ENCODE assay signal across 9 mouse cellular contexts in the genomic region with DNA sequence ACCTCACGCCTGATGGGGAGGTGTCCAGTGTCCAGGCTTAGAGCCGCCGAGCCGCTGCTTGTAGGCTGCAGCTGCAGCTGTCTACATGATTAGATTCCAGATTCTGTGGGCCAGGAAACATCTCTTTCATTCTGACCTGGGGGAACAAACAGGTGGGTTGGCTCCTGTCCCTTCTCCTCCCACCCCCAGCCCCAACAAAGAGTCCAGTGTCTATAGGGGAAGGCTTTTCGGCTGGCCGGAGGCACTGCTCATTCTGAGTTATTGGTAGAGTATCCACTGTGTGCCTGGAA. TPM values are rescaled to one million over a fixed set of nuclear protein-coding genes. Genes with fewer than 3 reads are reported as not detected.
DNase-seq lines count a peak whose midpoint lies in the region; ATAC-seq and TF ChIP-seq lines count a peak whose summit lies in the region.
"Had no signal": no experiment of that assay in that cellular context is flagged by ENCODE, and none has a peak within 500 bp of the region (broad histone marks: within the 10 kb centered on the region; RNA-seq: fewer than 3 reads in every experiment).

No protein-coding gene starts in this region.

- peak overlapping the region; percentile 99 for H3K27ac ChIP-seq in heart, embryonic 10.5 days
- peak overlapping the region; percentile 95 for H3K27ac ChIP-seq in embryonic facial prominence, embryonic 13.5 days
- peak overlapping the region; percentile 34; the same call in 1 of the 2 replicates for H3K27ac ChIP-seq in hindbrain, postnatal 0 days
- H3K27ac ChIP-seq in midbrain, embryonic 16.5 days (ENCODE audit: low read length) = peak overlapping the region; percentile 56
- H3K27ac ChIP-seq: left cerebral cortex, adult 2 months had no signal

- no peak for TF ChIP-seq CTCF in hindbrain, postnatal 0 days (IDR thresholded peaks at IDR 0.05; ENCODE audit: low read depth)

- DNase-seq in heart, embryonic 10.5 days (ENCODE audit: low spot score) = no peak
- no peak for DNase-seq in heart, adult 18-20 months
- DNase-seq in hindbrain, postnatal 0 days (ENCODE audit: low spot score) = no peak

- H3K36me3 ChIP-seq in heart, embryonic 10.5 days = no peaks in the 10 kb centered on the region
- 0 out of 2 replicates have a peak, but pooled peaks cover 2% of the 10 kb centered on the region for H3K36me3 ChIP-seq in embryonic facial prominence, embryonic 13.5 days
- no peaks in the 10 kb centered on the region for H3K36me3 ChIP-seq in hindbrain, postnatal 0 days (ENCODE audit: insufficient read depth, low read length)
- no peaks in the 10 kb centered on the region for H3K36me3 ChIP-seq in midbrain, embryonic 16.5 days (ENCODE audit: control insufficient read depth, insufficient read depth, low read length)

- no peaks in the 10 kb centered on the region for H3K27me3 ChIP-seq in heart, embryonic 10.5 days (ENCODE audit: insufficient read depth, poor library complexity, severe bottlenecking)
- no peaks in the 10 kb centered on the region for H3K27me3 ChIP-seq in embryonic facial prominence, embryonic 13.5 days
- no peaks in the 10 kb centered on the region for H3K27me3 ChIP-seq in hindbrain, postnatal 0 days (ENCODE audit: insufficient read depth, low read length)
- H3K27me3 ChIP-seq in midbrain, embryonic 16.5 days (ENCODE audit: control insufficient read depth, insufficient read depth, low read depth, low read length) = no peaks in the 10 kb centered on the region

- peaks cover 96% of the 10 kb centered on the region for H3K4me1 ChIP-seq in heart, embryonic 10.5 days
- peaks cover 93% of the 10 kb centered on the region for H3K4me1 ChIP-seq in embryonic facial prominence, embryonic 13.5 days
- peaks cover 51% of the 10 kb centered on the region for H3K4me1 ChIP-seq in hindbrain, postnatal 0 days (ENCODE audit: insufficient read depth, low read length)
- peaks cover 56% of the 10 kb centered on the region for H3K4me1 ChIP-seq in midbrain, embryonic 16.5 days (ENCODE audit: control insufficient read depth, insufficient read depth, low read length)

- ATAC-seq in embryonic facial prominence, embryonic 13.5 days (ENCODE audit: insufficient number of reproducible peaks, insufficient read depth, low FRiP score, low TSS enrichment, low read depth) = no peak
- ATAC-seq in hindbrain, postnatal 0 days = no peak
- ATAC-seq in midbrain, embryonic 16.5 days = peak; percentile 22; the same call in 1 of the 2 replicates
- ATAC-seq in inflammation-experienced regulatory T-cells, adult 6 months = no peak
- ATAC-seq in erythroblast, adult 5-6 weeks (replicated peaks; ENCODE audit: low FRiP score, poor library complexity, severe bottlenecking) = no peak
- ATAC-seq in megakaryocyte progenitor cell, adult 5-6 weeks (replicated peaks; ENCODE audit: poor library complexity) = no peak

- peak overlapping the region; percentile 99; the same call in 1 of the 2 replicates for H3K4me2 ChIP-seq in embryonic facial prominence, embryonic 13.5 days
- peak overlapping the region; percentile 27 for H3K4me2 ChIP-seq in hindbrain, postnatal 0 days (ENCODE audit: low read depth, low read length)
- H3K4me2 ChIP-seq in midbrain, embryonic 16.5 days (ENCODE audit: low read length) = peak overlapping the region; percentile 49

- no peaks in the 10 kb centered on the region for H3K9me3 ChIP-seq in heart, embryonic 10.5 days
- no peaks in the 10 kb centered on the region for H3K9me3 ChIP-seq in embryonic facial prominence, embryonic 13.5 days
- H3K9me3 ChIP-seq in hindbrain, postnatal 0 days (ENCODE audit: low read length) = no peaks in the 10 kb centered on the region
- H3K9me3 ChIP-seq in midbrain, embryonic 16.5 days (replicated peaks; ENCODE audit: control insufficient read depth, low read length, poor library complexity, severe bottlenecking) = no peaks in the 10 kb centered on the region

- WGBS in heart, embryonic 10.5 days = 78% methylated on average over 6 of the region's 6 CpGs
- 52% methylated on average over 6 of the region's 6 CpGs for WGBS in embryonic facial prominence, embryonic 13.5 days
- WGBS in hindbrain, postnatal 0 days = 41% methylated on average over 6 of the region's 6 CpGs
- 23% methylated on average over 6 of the region's 6 CpGs for WGBS in midbrain, embryonic 16.5 days

- peak overlapping the region; percentile 37; the same call in 1 of the 2 replicates for H3K9ac ChIP-seq in embryonic facial prominence, embryonic 13.5 days
- H3K9ac ChIP-seq in hindbrain, postnatal 0 days (replicated peaks; ENCODE audit: low read length) = peak overlapping the region; percentile 28; the same call in 1 of the 2 replicates
- peak overlapping the region; percentile 50 for H3K9ac ChIP-seq in midbrain, embryonic 16.5 days (ENCODE audit: low read depth, low read length)

- no peak overlapping the region for H3K4me3 ChIP-seq in heart, embryonic 10.5 days
- H3K4me3 ChIP-seq in embryonic facial prominence, embryonic 13.5 days = no peak overlapping the region
- H3K4me3 ChIP-seq in hindbrain, postnatal 0 days (ENCODE audit: low read length) = no peak overlapping the region
- no peak overlapping the region for H3K4me3 ChIP-seq in midbrain, embryonic 16.5 days (ENCODE audit: low read depth, low read length)
- H3K4me3 ChIP-seq: left cerebral cortex, adult 2 months had no signal

RNA-seq across cellular contexts. Expression of gene Bahcc1, which starts 10.7 kb away (rescaled TPM):
- 7.7 and 12.9 TPM in 2 replicates for polyA plus RNA-seq in heart, embryonic 10.5 days (2016; fragmentation: Nextera tagmentation; extraction: Ambion mirVana)
- 1 to 10 TPM; 3.5 to 5.0 TPM for total RNA-seq in heart, adult 18-20 months (2021)
- 13.1 and 13.9 TPM in 2 replicates for polyA plus RNA-seq in embryonic facial prominence, embryonic 13.5 days (2015; fragmentation: Nextera tagmentation; extraction: Ambion mirVana)
- 31.1 and 43.1 TPM in 2 replicates for total RNA-seq in hindbrain, postnatal 0 days (2014; rRNA removed)
- 8.8 and 9.1 TPM in 2 replicates for polyA plus RNA-seq in hindbrain, postnatal 0 days (2015; fragmentation: Nextera tagmentation; extraction: Ambion mirVana)
- 9.7 and 13.7 TPM in 2 replicates for polyA plus RNA-seq in midbrain, embryonic 16.5 days (2015; fragmentation: Nextera tagmentation; extraction: Ambion mirVana)
- not detected for polyA plus RNA-seq in inflammation-experienced regulatory T-cells, adult 6 months (2017; shearing (Covaris generic))
- 2.1 and 3.3 TPM in 2 replicates for total RNA-seq in erythroblast, adult 5-6 weeks (2015; ENCODE audit: low replicate concordance)
- 0.84 and 2.0 TPM in 2 replicates for total RNA-seq in erythroblast, adult 5-6 weeks (2017; ENCODE audit: low replicate concordance)
- total RNA-seq in megakaryocyte progenitor cell, adult 5-6 weeks (2015) = 12.1 and 17.2 TPM in 2 replicates
- 3.9 and 5.4 TPM in 2 replicates for total RNA-seq in megakaryocyte progenitor cell, adult 5-6 weeks (2017)

Comparison
In these comparisons a context has a peak if more than half of its experiments do, and no peak if none do; other contexts are left out.
1. H3K27ac ChIP-seq: peak in every context shown above with its lines; median percentile 99 in heart, embryonic 10.5 days; 95 in embryonic facial prominence, embryonic 13.5 days; 56 in midbrain, embryonic 16.5 days; 34 in hindbrain, postnatal 0 days.
2. H3K4me2 ChIP-seq: peak in every context shown above with its lines; median percentile 99 in embryonic facial prominence, embryonic 13.5 days; 49 in midbrain, embryonic 16.5 days; 27 in hindbrain, postnatal 0 days.